Mouse (Mus musculus): ENCODE measurements around the gene Gdf2.

The Gdf2 gene

GRCm38 (mm10) chr14:33940739-33941138, at the start of gene Gdf2:
Gdf2 (plus strand) TSS chr14:33941039.
- DNase-seq (ENCODE audit: low spot score) = no peak

- DNase-seq (ENCODE audit: low spot score) = no peak
Observed at GRCm38 (mm10) chr14:33891507-33891906, 49.3 kb upstream of the Gdf2 start.

DNA sequence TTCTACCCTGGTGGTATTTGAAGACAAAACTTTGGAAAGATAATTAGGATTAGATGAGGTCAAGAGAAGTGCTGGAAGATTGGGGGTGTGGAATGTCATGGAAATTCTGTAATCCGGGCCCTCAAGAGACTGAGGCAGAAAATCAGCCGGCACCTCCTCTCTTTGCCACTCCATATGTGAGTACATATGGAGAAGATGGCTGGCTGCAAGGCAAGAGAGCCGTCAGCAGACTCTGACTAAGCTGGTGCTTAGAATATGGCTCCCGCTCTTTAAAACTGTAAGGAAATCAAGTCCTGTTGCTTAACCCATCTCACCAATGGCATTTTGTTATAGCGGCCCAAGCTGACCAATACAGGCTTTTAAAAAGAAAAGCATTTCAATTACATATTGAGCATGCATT, 45.1 kb upstream of the Gdf2 start:
- DNase-seq (ENCODE audit: low spot score) = no peak

DNA sequence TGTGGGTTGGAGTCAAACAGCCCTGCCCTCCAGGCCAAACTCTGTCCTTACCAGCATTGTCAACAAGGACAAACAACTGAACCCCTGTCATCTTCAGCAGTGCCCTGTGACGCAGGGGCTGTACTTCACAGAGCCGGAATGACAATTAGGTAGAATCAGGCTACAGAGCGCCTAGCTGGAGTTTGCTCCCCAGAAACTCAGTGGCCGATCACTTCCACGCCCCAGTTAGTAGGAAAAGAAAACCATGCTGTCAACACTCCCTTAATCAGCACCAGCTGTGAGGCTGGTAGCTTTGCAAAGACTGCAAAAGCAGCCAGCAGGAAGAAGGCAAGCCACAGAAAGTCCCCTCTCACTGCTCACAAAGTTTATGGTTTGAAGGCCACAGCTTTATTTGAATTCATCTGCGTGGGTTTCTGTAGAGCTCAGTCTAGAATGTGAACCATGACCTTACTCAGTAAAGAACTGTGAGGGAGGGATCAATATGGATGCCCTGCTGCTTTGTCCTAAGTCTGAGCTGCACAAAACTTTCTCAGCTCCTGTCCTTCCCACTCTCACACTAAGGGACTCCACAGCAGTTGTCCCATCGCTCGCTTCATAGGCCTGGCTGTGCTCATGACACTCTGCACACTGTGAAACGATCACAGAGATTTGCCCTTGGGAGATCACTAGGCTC, 44.1 kb upstream of the Gdf2 start:
- DNase-seq (ENCODE audit: low spot score) = no peak

- no peak for DNase-seq (ENCODE audit: low spot score)
Observed at GRCm38 (mm10) chr14:33902783-33903182, 38.1 kb upstream of the Gdf2 start.

GRCm38 (mm10) chr14:33903199-33903598, 37.6 kb upstream of the Gdf2 start:
- no peak for DNase-seq (ENCODE audit: low spot score)

GRCm38 (mm10) chr14:33904851-33905250, 36.0 kb upstream of the Gdf2 start:
- no peak for DNase-seq (ENCODE audit: low spot score)

DNA sequence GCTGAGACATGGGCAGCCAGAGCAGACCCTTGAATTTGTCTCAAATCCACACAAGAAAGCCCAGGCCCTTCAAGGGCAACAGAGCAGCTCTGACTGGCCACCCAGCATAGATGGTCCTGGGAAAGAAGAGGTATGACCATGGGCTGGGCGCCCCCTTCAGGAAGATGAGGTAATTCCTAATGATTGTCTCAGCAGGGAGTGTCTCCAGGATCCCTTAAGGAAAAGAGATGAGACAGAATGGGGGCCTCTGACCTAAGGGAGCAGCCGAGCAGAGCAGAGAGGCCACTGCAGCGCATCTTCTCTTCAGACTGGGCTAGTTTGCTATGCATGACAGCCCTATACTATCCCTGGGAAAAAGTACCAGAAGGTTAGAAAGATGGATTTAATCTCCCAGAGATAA, 27.1 kb upstream of the Gdf2 start:
- no peak for DNase-seq (ENCODE audit: low spot score)

DNA sequence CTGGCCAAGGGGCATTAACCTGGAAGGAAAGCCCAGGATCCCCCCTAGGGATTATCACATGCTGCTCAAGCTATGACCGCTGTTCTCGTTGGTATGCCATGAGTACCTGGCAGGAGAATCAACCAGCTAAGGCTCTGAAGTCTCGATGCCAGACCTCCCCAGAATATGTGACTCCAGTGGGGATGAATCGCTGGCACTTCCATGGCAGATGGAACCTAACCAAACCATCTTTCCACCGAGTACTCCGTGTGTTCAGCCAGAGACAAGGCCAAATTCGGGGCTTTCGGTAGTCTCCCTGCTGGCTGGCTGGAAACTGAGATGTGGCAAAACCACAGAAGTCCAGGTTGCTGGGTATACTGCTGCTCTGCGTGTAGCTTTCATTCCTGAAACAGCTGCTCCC, 26.6 kb upstream of the Gdf2 start:
- no peak for DNase-seq (ENCODE audit: low spot score)

- DNase-seq (ENCODE audit: low spot score) = no peak
Observed at GRCm38 (mm10) chr14:33920727-33921559, 19.9 kb upstream of the Gdf2 start.

- DNase-seq (ENCODE audit: low spot score) = no peak
Observed at GRCm38 (mm10) chr14:33922771-33923167, 18.1 kb upstream of the Gdf2 start.

- DNase-seq (ENCODE audit: low spot score) = no peak
Observed at GRCm38 (mm10) chr14:33923168-33924070, 17.4 kb upstream of the Gdf2 start, which contains the start of gene Gdf10. Gdf10 (plus strand) TSS chr14:33923587.

GRCm38 (mm10) chr14:33931853-33932252, 9.0 kb upstream of the Gdf2 start:
- DNase-seq (ENCODE audit: low spot score) = no peak

- DNase-seq (ENCODE audit: low spot score) = no peak
Observed at GRCm38 (mm10) chr14:33932935-33933703, 7.7 kb upstream of the Gdf2 start.

DNA sequence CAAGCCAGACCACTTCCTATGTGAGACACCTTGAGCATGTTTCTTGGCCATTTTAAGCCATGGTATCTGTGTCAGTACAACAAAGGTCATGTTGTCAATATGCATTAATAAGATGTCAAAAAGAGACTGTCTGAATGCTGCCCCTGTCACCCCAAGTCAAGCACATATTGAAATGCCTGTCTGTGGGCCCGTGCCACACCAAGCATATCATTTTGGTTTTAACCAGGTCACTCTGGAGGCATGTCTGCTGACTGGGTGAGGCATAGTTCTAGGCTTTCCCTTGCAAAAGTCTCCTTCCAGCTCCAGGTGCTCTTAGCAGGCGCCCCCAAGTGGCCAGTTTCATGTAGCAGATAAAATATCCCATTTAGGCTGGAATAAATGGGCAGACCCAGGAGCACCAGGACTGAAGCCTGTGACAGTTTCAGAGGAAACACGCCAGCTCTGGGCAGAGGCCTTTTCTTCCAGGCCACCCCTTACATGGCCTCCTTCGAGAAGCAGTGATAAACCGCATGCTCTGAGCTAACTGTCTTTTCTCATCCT, 7.0 kb upstream of the Gdf2 start:
- DNase-seq (ENCODE audit: low spot score) = no peak

GRCm38 (mm10) chr14:33939117-33939516, 1.7 kb upstream of the Gdf2 start:
- no peak for DNase-seq (ENCODE audit: low spot score)

- no peak for DNase-seq (ENCODE audit: low spot score)
Observed at GRCm38 (mm10) chr14:33942222-33942621, 1.4 kb downstream of the Gdf2 start.

- DNase-seq (ENCODE audit: low spot score) = no peak
Observed at GRCm38 (mm10) chr14:33946125-33946524, 5.3 kb downstream of the Gdf2 start.

GRCm38 (mm10) chr14:33952233-33952981, 11.6 kb downstream of the Gdf2 start:
- no peak for DNase-seq (ENCODE audit: low spot score)

DNA sequence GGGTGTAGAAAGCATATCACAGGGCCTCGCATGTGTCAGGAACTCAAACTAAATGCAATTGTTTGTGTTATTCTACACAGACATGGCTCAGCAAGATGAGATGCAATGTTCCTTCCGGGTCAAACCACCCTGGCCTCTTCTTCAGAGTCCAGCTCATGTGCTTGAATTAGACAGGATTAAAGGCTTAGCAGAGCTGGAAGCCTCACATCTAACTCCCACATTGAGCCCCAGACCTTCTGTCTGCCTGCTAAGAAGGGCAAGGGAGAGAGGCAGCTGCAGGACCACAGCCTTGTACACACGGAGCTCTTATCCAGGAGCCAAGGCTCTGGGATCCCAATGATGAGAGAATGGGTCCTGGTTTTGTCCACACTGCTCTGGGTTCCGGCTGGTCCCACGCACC, 12.9 kb downstream of the Gdf2 start, which contains the start of gene Rbp3:
Rbp3 (plus strand) TSS at position 243 of the 400 bp plus-strand sequence.
- no peak for DNase-seq (ENCODE audit: low spot score)

DNA sequence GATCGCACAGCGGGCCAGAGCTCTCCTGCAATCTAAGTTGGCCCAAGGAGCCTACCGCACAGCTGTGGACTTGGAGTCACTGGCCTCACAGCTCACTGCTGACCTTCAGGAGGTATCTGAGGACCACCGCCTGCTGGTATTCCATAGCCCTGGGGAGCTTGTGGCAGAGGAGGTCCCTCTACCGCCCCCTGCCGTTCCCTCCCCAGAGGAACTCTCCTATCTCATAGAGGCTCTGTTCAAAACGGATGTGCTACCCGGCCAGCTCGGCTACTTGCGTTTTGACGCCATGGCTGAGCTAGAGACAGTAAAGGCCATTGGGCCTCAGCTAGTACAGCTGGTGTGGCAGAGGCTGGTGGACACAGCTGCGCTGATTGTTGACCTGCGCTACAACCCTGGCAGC, 15.2 kb downstream of the Gdf2 start:
- DNase-seq (ENCODE audit: low spot score) = no peak
